Mouse (Mus musculus): ENCODE results near the gene Olfr1225.
"Not testable (repeated sequence)": the region's sequence is repeated elsewhere in the genome, so short reads cannot be mapped to it uniquely, and the experiment has no call there.

Olfr1225 gene

GRCm38 (mm10) chr2:89174569-89174968 is at the start of gene Olfr1225:
Gene Olfr1225 (minus strand): TSS chr2:89174669.
- DNase-seq = no peak

GRCm38 (mm10) chr2:89199948-89200347 is 25.5 kb upstream of the Olfr1225 start, which contains the start of gene Olfr1226:
Gene Olfr1226 (minus strand): TSS chr2:89200048.
- DNase-seq = no peak

- DNase-seq = no peak
Observed at GRCm38 (mm10) chr2:89196325-89196982, 22.0 kb upstream of the Olfr1225 start.

- not testable (repeated sequence) for DNase-seq
Observed at GRCm38 (mm10) chr2:89164711-89165110, 9.8 kb downstream of the Olfr1225 start.

GRCm38 (mm10) chr2:89163991-89164390 is 10.5 kb downstream of the Olfr1225 start, which contains the start of gene Olfr1224-ps1:
Gene Olfr1224-ps1 (minus strand): TSS chr2:89164091.
- not testable (repeated sequence) for DNase-seq

GRCm38 (mm10) chr2:89151460-89151859 is 23.0 kb downstream of the Olfr1225 start, which contains the start of gene Olfr1223:
Gene Olfr1223 (minus strand): TSS chr2:89151560.
- no peak for DNase-seq

GRCm38 (mm10) chr2:89132954-89133353 is 41.5 kb downstream of the Olfr1225 start, which contains the start of gene Olfr1222:
Gene Olfr1222 (minus strand): TSS chr2:89133054.
- DNase-seq = no peak
